8 mouse cellular contexts compared by ENCODE assay signal in genomic region chr3:95141952-95142616, GRCm38 (mm10). TPM values are rescaled to one million over a fixed set of nuclear protein-coding genes. Genes with fewer than 3 reads are reported as not detected.
DNase-seq lines count a peak whose midpoint lies in the region; ATAC-seq and TF ChIP-seq lines count a peak whose summit lies in the region.

Tnfaip8l2 (minus strand) TSS chr3:95142360.

- no peaks in the 10 kb centered on the region for H3K4me1 ChIP-seq in heart, adult 2 months (ENCODE audit: control insufficient read depth, insufficient read depth, low read length)
- peaks cover 15% of the 10 kb centered on the region for H3K4me1 ChIP-seq in bone marrow macrophage, adult 2 months (ENCODE audit: control insufficient read depth, insufficient read depth, low read length)
- peaks cover 9% of the 10 kb centered on the region for H3K4me1 ChIP-seq in liver, embryonic 16.5 days (ENCODE audit: control insufficient read depth, low read depth, low read length)
- peaks cover 17% of the 10 kb centered on the region; the same call in 1 of the 2 replicates for H3K4me1 ChIP-seq in spleen, adult 2 months (ENCODE audit: control insufficient read depth, insufficient read depth, insufficient read length)

- peak in 1 of 2 experiments; percentile 69 for DNase-seq in heart, adult 2 months
- DNase-seq in heart, adult 8-10 months (ENCODE audit: low spot score), result no peak
- peak; percentile 50 to 75 for DNase-seq in spleen, adult 2 months (ENCODE audit: low read depth in 1 of 2, low spot score in 2 of 2)
- DNase-seq in right cerebral cortex, postnatal 10 days (ENCODE audit: low spot score in 2 of 2), result no peak
- DNase-seq in right cerebral cortex, adult 18-20 months, result no peak
- no peak for DNase-seq in urinary bladder, postnatal 25 days (ENCODE audit: low spot score)

- H3K9me3 ChIP-seq in liver, embryonic 16.5 days (replicated peaks; ENCODE audit: control insufficient read depth, low read length), result no peaks in the 10 kb centered on the region

- H3K79me2 ChIP-seq in heart, adult 2 months (replicated peaks; ENCODE audit: control insufficient read depth, insufficient read depth, low read length), result no peaks in the 10 kb centered on the region

- 82% methylated on average over 10 of the region's 10 CpGs for WGBS in heart, adult 2 months
- WGBS in liver, embryonic 16.5 days (ENCODE audit: insufficient replicate concordance), result 47% methylated on average over 10 of the region's 10 CpGs
- 19% methylated on average over 10 of the region's 10 CpGs for WGBS in spleen, adult 2 months

- no peak for TF ChIP-seq CTCF in heart, adult 2 months (IDR thresholded peaks at IDR 0.05)
- no peak for TF ChIP-seq CTCF in bone marrow macrophage, adult 2 months (IDR thresholded peaks at IDR 0.05; ENCODE audit: low read depth, low read length)
- TF ChIP-seq CTCF in spleen, adult 2 months (IDR thresholded peaks at IDR 0.05; ENCODE audit: extremely low read depth, insufficient read depth, insufficient read length, insufficient replicate concordance), result no peak

- H3K4me3 ChIP-seq in heart, adult 2 months, result no peak within 1 kb of the TSS
- H3K4me3 ChIP-seq in bone marrow macrophage, adult 2 months (ENCODE audit: insufficient read depth, low read length), result peak within 1 kb of the TSS; percentile 64
- peak within 1 kb of the TSS; percentile 39 for H3K4me3 ChIP-seq in liver, embryonic 16.5 days (ENCODE audit: low read depth, low read length)
- peak within 1 kb of the TSS; percentile 82 for H3K4me3 ChIP-seq in spleen, adult 2 months (ENCODE audit: extremely low read depth, insufficient read depth, insufficient read length)

- intact Hi-C loops in heart, adult 2 months (cut with DNase I), result loop anchor here (1.0 to 5.0 kb wide), 5 partner anchors 19 to 121 kb away; partner anchors contain the start of genes Gabpb2, Psmd4 and Sema6c

- H3K36me3 ChIP-seq in heart, adult 2 months (ENCODE audit: control insufficient read depth, insufficient read depth, low read length), result no peaks in the 10 kb centered on the region
- H3K36me3 ChIP-seq in liver, embryonic 16.5 days (ENCODE audit: control insufficient read depth, insufficient read depth), result no peaks in the 10 kb centered on the region
- H3K36me3 ChIP-seq in spleen, adult 2 months (ENCODE audit: control insufficient read depth, insufficient read depth, low read length), result peaks cover 12% of the 10 kb centered on the region

- peak within 1 kb of the TSS; percentile 12; the same call in 1 of the 2 replicates for H3K27ac ChIP-seq in heart, adult 2 months
- H3K27ac ChIP-seq in bone marrow macrophage, adult 2 months (ENCODE audit: insufficient read depth, low read depth, low read length), result peak within 1 kb of the TSS; percentile 93
- peak within 1 kb of the TSS; percentile 66 for H3K27ac ChIP-seq in liver, embryonic 16.5 days (ENCODE audit: low read length)
- H3K27ac ChIP-seq in spleen, adult 2 months (ENCODE audit: insufficient read depth, low read length), result peak within 1 kb of the TSS; percentile 94

- no peaks in the 10 kb centered on the region for H3K27me3 ChIP-seq in heart, adult 2 months (ENCODE audit: control insufficient read depth, insufficient read depth, low read length)
- H3K27me3 ChIP-seq in liver, embryonic 16.5 days (ENCODE audit: control insufficient read depth, insufficient read depth, low read depth, low read length), result no peaks in the 10 kb centered on the region
- H3K27me3 ChIP-seq in spleen, adult 2 months (ENCODE audit: control insufficient read depth, insufficient read depth, low read length), result no peaks in the 10 kb centered on the region

- no peak for TF ChIP-seq EP300 in heart, adult 2 months (IDR thresholded peaks at IDR 0.05; ENCODE audit: insufficient read depth, low read depth, low read length)

- H3K4me2 ChIP-seq in liver, embryonic 16.5 days (ENCODE audit: low read depth, low read length), result peak within 1 kb of the TSS; percentile 22

- peak; percentile 54; the same call in 1 of the 2 replicates for TF ChIP-seq POLR2A in heart, adult 2 months (IDR thresholded peaks at IDR 0.05; ENCODE audit: insufficient read depth, low read depth, low read length)
- TF ChIP-seq POLR2A in bone marrow macrophage, adult 2 months (IDR thresholded peaks at IDR 0.05; ENCODE audit: borderline replicate concordance, low read depth, low read length), result peak; percentile 77; the same call in 1 of the 2 replicates
- TF ChIP-seq POLR2A in spleen, adult 2 months (IDR thresholded peaks at IDR 0.05; ENCODE audit: low read depth, low read length), result peak; percentile 88

- peak; percentile 70 for ATAC-seq in liver, embryonic 16.5 days (ENCODE audit: low read depth)

- H3K9ac ChIP-seq in heart, adult 2 months (ENCODE audit: low read depth, low read length), result no peak within 1 kb of the TSS
- H3K9ac ChIP-seq in liver, embryonic 16.5 days (ENCODE audit: low read depth, low read length), result no peak within 1 kb of the TSS

RNA-seq across cellular contexts. Expression of gene Tnfaip8l2, which starts in this region (rescaled TPM):
- total RNA-seq in heart, adult 2 months (2021), result 1 to 10 TPM; 1.5 to 2.1 TPM
- 3.3 and 4.9 TPM in 2 replicates for polyA plus RNA-seq in heart, adult 2 months (2012; rRNA removed)
- 1 to 10 TPM in 3 of 4 experiments, under 1 TPM in 1; 0.62 to 1.9 (median 1.5) TPM for total RNA-seq in heart, adult 8-10 months (2022)
- 235 and 240 TPM in 2 replicates for polyA plus RNA-seq in bone marrow macrophage, adult 2 months (2012; ENCODE audit: insufficient read depth, insufficient read length, missing spikeins)
- polyA plus RNA-seq in liver, embryonic 16.5 days (2015; fragmentation: Nextera tagmentation; extraction: Ambion mirVana), result 9.3 and 9.6 TPM in 2 replicates
- 89.1 and 132 TPM in 2 replicates for polyA plus RNA-seq in spleen, adult 2 months (2012; rRNA removed)

Comparison
In these comparisons a context has a peak if more than half of its experiments do, and no peak if none do; other contexts are left out.
1. DNase-seq: peak in spleen, adult 2 months (2 of 2); none in heart, adult 8-10 months (single experiment), right cerebral cortex, postnatal 10 days (0 of 2), right cerebral cortex, adult 18-20 months (single experiment) and urinary bladder, postnatal 25 days (single experiment).
2. H3K27ac ChIP-seq: peak in every context shown above with its lines; median percentile 94 in spleen, adult 2 months; 93 in bone marrow macrophage, adult 2 months; 66 in liver, embryonic 16.5 days; 12 in heart, adult 2 months.
3. Peak in every context shown above with its lines, with median percentiles within 50 percentile points of each other: POLR2A ChIP-seq.